Mouse (Mus musculus): ENCODE measurements around the gene C1qtnf6. TPM values are rescaled to one million over a fixed set of nuclear protein-coding genes. Genes with fewer than 3 reads are reported as not detected.

C1qtnf6 gene
- polyA plus RNA-seq, 1 experiment from 2014 or later = 21.5 TPM

GRCm38 (mm10) chr15:78521892-78522291 is 9.3 kb downstream of the C1qtnf6 start:
- TF ChIP-seq EP300 (IDR thresholded peaks at IDR 0.05) (no peak), CTCF (IDR thresholded peaks at IDR 0.05) (no peak)
- Histone ChIP-seq H3K4me1 (ENCODE audit: insufficient read depth, low read depth, low read length) (no peaks in the 10 kb centered on the region), H3K36me3 (ENCODE audit: insufficient read depth, low read length) (no peaks in the 10 kb centered on the region), H3K4me3 (ENCODE audit: low read depth, low read length) (no peak overlapping the region), H3K9me3 (ENCODE audit: low read length) (no peaks in the 10 kb centered on the region), H3K27me3 (replicated peaks; ENCODE audit: insufficient read depth, low read length) (no peaks in the 10 kb centered on the region), H3K27ac (ENCODE audit: low read length) (no peak overlapping the region), H3K4me2 (replicated peaks; ENCODE audit: low read depth, low read length) (no peak overlapping the region), H3K9ac (replicated peaks; ENCODE audit: low read depth) (no peak overlapping the region)
- ATAC-seq (no peak), DNase-seq (ENCODE audit: low spot score) (no peak)
- 55% methylated on average over 6 of the region's 6 CpGs for WGBS

- no peak overlapping the region for H3K9ac ChIP-seq (replicated peaks; ENCODE audit: low read depth)
- WGBS = 72% methylated on average over 8 of the region's 8 CpGs
- no peak for DNase-seq (ENCODE audit: low spot score)
These were observed 9.9 kb downstream of the C1qtnf6 start for GRCm38 (mm10) chr15:78521331-78521730.

GRCm38 (mm10) chr15:78520112-78520715 is 11.0 kb downstream of the C1qtnf6 start:
- no peak overlapping the region for H3K4me2 ChIP-seq (replicated peaks; ENCODE audit: low read depth, low read length)
- no peak overlapping the region for H3K9ac ChIP-seq (replicated peaks; ENCODE audit: low read depth)
- H3K4me3 ChIP-seq (ENCODE audit: low read depth, low read length) = no peak overlapping the region
- DNase-seq (ENCODE audit: low spot score) (peak; percentile 31), ATAC-seq (peak; percentile 55)
- H3K4me1 ChIP-seq (ENCODE audit: insufficient read depth, low read depth, low read length) = no peaks in the 10 kb centered on the region
- no peaks in the 10 kb centered on the region for H3K9me3 ChIP-seq (ENCODE audit: low read length)
- H3K27ac ChIP-seq (ENCODE audit: low read length) = no peak overlapping the region
- TF ChIP-seq CTCF (IDR thresholded peaks at IDR 0.05) (no peak), EP300 (IDR thresholded peaks at IDR 0.05) (no peak)
- H3K27me3 ChIP-seq (replicated peaks; ENCODE audit: insufficient read depth, low read length) = no peaks in the 10 kb centered on the region
- 61% methylated on average over 13 of the region's 13 CpGs for WGBS
- H3K36me3 ChIP-seq (ENCODE audit: insufficient read depth, low read length) = no peaks in the 10 kb centered on the region

More at GRCm38 (mm10) chr15:78521331-78521730, 9.9 kb downstream of the C1qtnf6 start:
- no peak overlapping the region for H3K27ac ChIP-seq (ENCODE audit: low read length)
- no peak for ATAC-seq
- no peaks in the 10 kb centered on the region for H3K4me1 ChIP-seq (ENCODE audit: insufficient read depth, low read depth, low read length)
- H3K4me3 ChIP-seq (ENCODE audit: low read depth, low read length) = no peak overlapping the region
- H3K9me3 ChIP-seq (ENCODE audit: low read length) = no peaks in the 10 kb centered on the region
- H3K36me3 ChIP-seq (ENCODE audit: insufficient read depth, low read length) = no peaks in the 10 kb centered on the region
- no peak overlapping the region for H3K4me2 ChIP-seq (replicated peaks; ENCODE audit: low read depth, low read length)
- H3K27me3 ChIP-seq (replicated peaks; ENCODE audit: insufficient read depth, low read length) = no peaks in the 10 kb centered on the region
- TF ChIP-seq CTCF (IDR thresholded peaks at IDR 0.05) (no peak), EP300 (IDR thresholded peaks at IDR 0.05) (no peak)

- H3K27ac ChIP-seq (ENCODE audit: low read length) = no peak overlapping the region
- no peaks in the 10 kb centered on the region for H3K36me3 ChIP-seq (ENCODE audit: insufficient read depth, low read length)
- H3K27me3 ChIP-seq (replicated peaks; ENCODE audit: insufficient read depth, low read length) = no peaks in the 10 kb centered on the region
- no peaks in the 10 kb centered on the region for H3K9me3 ChIP-seq (ENCODE audit: low read length)
- DNase-seq (ENCODE audit: low spot score) (no peak), ATAC-seq (no peak)
- TF ChIP-seq CTCF (IDR thresholded peaks at IDR 0.05) = no peak
- no peak for TF ChIP-seq EP300 (IDR thresholded peaks at IDR 0.05)
- H3K4me2 ChIP-seq (replicated peaks; ENCODE audit: low read depth, low read length) = no peak overlapping the region
- H3K9ac ChIP-seq (replicated peaks; ENCODE audit: low read depth) = no peak overlapping the region
- no peaks in the 10 kb centered on the region for H3K4me1 ChIP-seq (ENCODE audit: insufficient read depth, low read depth, low read length)
- 46% methylated on average over 7 of the region's 7 CpGs for WGBS
- no peak overlapping the region for H3K4me3 ChIP-seq (ENCODE audit: low read depth, low read length)
These were observed 13.0 kb downstream of the C1qtnf6 start for GRCm38 (mm10) chr15:78518221-78518620.

GRCm38 (mm10) chr15:78515759-78516158 is 15.5 kb downstream of the C1qtnf6 start:
- WGBS = 77% methylated on average over 6 of the region's 6 CpGs
- Histone ChIP-seq H3K4me3 (ENCODE audit: low read depth, low read length) (no peak overlapping the region), H3K9me3 (ENCODE audit: low read length) (no peaks in the 10 kb centered on the region), H3K4me2 (replicated peaks; ENCODE audit: low read depth, low read length) (no peak overlapping the region), H3K4me1 (ENCODE audit: insufficient read depth, low read depth, low read length) (no peaks in the 10 kb centered on the region), H3K27ac (ENCODE audit: low read length) (no peak overlapping the region), H3K27me3 (replicated peaks; ENCODE audit: insufficient read depth, low read length) (no peaks in the 10 kb centered on the region), H3K9ac (replicated peaks; ENCODE audit: low read depth) (no peak overlapping the region), H3K36me3 (ENCODE audit: insufficient read depth, low read length) (no peaks in the 10 kb centered on the region)
- TF ChIP-seq CTCF (IDR thresholded peaks at IDR 0.05) (no peak), EP300 (IDR thresholded peaks at IDR 0.05) (no peak)
- ATAC-seq (no peak), DNase-seq (ENCODE audit: low spot score) (peak; percentile 27)

- Histone ChIP-seq H3K4me2 (replicated peaks; ENCODE audit: low read depth, low read length) (no peak overlapping the region), H3K27me3 (replicated peaks; ENCODE audit: insufficient read depth, low read length) (no peaks in the 10 kb centered on the region), H3K27ac (ENCODE audit: low read length) (no peak overlapping the region), H3K9ac (replicated peaks; ENCODE audit: low read depth) (no peak overlapping the region), H3K9me3 (ENCODE audit: low read length) (no peaks in the 10 kb centered on the region), H3K4me3 (ENCODE audit: low read depth, low read length) (no peak overlapping the region), H3K4me1 (ENCODE audit: insufficient read depth, low read depth, low read length) (no peaks in the 10 kb centered on the region), H3K36me3 (ENCODE audit: insufficient read depth, low read length) (no peaks in the 10 kb centered on the region)
- ATAC-seq (peak; percentile 59), DNase-seq (ENCODE audit: low spot score) (peak; percentile 76)
- WGBS = 21% methylated on average over 7 of the region's 7 CpGs
- TF ChIP-seq EP300 (IDR thresholded peaks at IDR 0.05) (no peak), CTCF (IDR thresholded peaks at IDR 0.05) (peak; percentile 96)
These were observed 16.6 kb downstream of the C1qtnf6 start for GRCm38 (mm10) chr15:78514393-78515146.

Data from lung, postnatal 0 days (tissue).